Comparison of ENCODE assay signal across 18 mouse cellular contexts in genomic region chr15:61009509-61009908, GRCm38 (mm10).
A peak's percentile ranks its signal among the peaks of the same experiment; 100 is the strongest.
DNase-seq lines count a peak whose midpoint lies in the region; ATAC-seq lines count a peak whose summit lies in the region.
"Had no signal": no experiment of that assay in that cellular context is flagged by ENCODE, and none has a peak within 500 bp of the region (broad histone marks: within the 10 kb centered on the region; RNA-seq: fewer than 3 reads in every experiment).

No protein-coding gene starts in this region.

- no peak overlapping the region for H3K4me2 ChIP-seq in neural tube, embryonic 11.5 days (ENCODE audit: low read depth)
- H3K4me2 ChIP-seq in neural tube, embryonic 13.5 days = no peak overlapping the region
- H3K4me2 ChIP-seq in midbrain, embryonic 16.5 days (ENCODE audit: low read length) = no peak overlapping the region
- H3K4me2 ChIP-seq: embryonic facial prominence, embryonic 13.5 days; forebrain, embryonic 13.5 days; forebrain, embryonic 15.5 days had no signal

- WGBS in neural tube, embryonic 11.5 days = 67% methylated on average over 3 of the region's 3 CpGs
- 24% methylated on average over 3 of the region's 3 CpGs for WGBS in neural tube, embryonic 13.5 days
- WGBS in midbrain, embryonic 16.5 days = 55% methylated on average over 3 of the region's 3 CpGs

- no peak overlapping the region for H3K4me3 ChIP-seq in neural tube, embryonic 11.5 days (ENCODE audit: low read depth, low read length)
- no peak overlapping the region for H3K4me3 ChIP-seq in neural tube, embryonic 13.5 days
- no peak overlapping the region for H3K4me3 ChIP-seq in midbrain, embryonic 16.5 days (ENCODE audit: low read depth, low read length)
- H3K4me3 ChIP-seq: embryonic facial prominence, embryonic 13.5 days; forebrain, embryonic 13.5 days; forebrain, embryonic 15.5 days had no signal

- H3K9ac ChIP-seq in neural tube, embryonic 11.5 days (ENCODE audit: low read length) = no peak overlapping the region
- H3K9ac ChIP-seq in neural tube, embryonic 13.5 days = no peak overlapping the region
- no peak overlapping the region for H3K9ac ChIP-seq in midbrain, embryonic 16.5 days (ENCODE audit: low read depth, low read length)
- H3K9ac ChIP-seq: embryonic facial prominence, embryonic 13.5 days; forebrain, embryonic 13.5 days; forebrain, embryonic 15.5 days; forebrain, postnatal 0 days had no signal

- H3K36me3 ChIP-seq in neural tube, embryonic 11.5 days (ENCODE audit: control insufficient read depth, insufficient read depth, low read length) = no peaks in the 10 kb centered on the region
- no peaks in the 10 kb centered on the region for H3K36me3 ChIP-seq in neural tube, embryonic 13.5 days
- no peaks in the 10 kb centered on the region for H3K36me3 ChIP-seq in midbrain, embryonic 16.5 days (ENCODE audit: control insufficient read depth, insufficient read depth, low read length)
- H3K36me3 ChIP-seq: embryonic facial prominence, embryonic 13.5 days; forebrain, embryonic 15.5 days had no signal

- no peaks in the 10 kb centered on the region for H3K9me3 ChIP-seq in neural tube, embryonic 11.5 days (ENCODE audit: control insufficient read depth, low read length)
- H3K9me3 ChIP-seq in neural tube, embryonic 13.5 days = no peaks in the 10 kb centered on the region
- H3K9me3 ChIP-seq in midbrain, embryonic 16.5 days (replicated peaks; ENCODE audit: control insufficient read depth, low read length, poor library complexity, severe bottlenecking) = no peaks in the 10 kb centered on the region
- H3K9me3 ChIP-seq: embryonic facial prominence, embryonic 13.5 days; forebrain, embryonic 13.5 days; forebrain, embryonic 15.5 days had no signal

- no peak for DNase-seq in neural tube, embryonic 11.5 days (ENCODE audit: low spot score)
- no peak for DNase-seq in neural tube, embryonic 10.5 days (ENCODE audit: extremely low spot score, low spot score)
- peak; percentile 2 for DNase-seq in mesoderm, embryonic 11.5 days (ENCODE audit: low read depth, low spot score)
- DNase-seq in urinary bladder, adult 18-20 months (ENCODE audit: low spot score in 2 of 2) = no peak
- DNase-seq: adrenal gland, adult 8-10 months; adrenal gland, postnatal 14 days; adrenal gland, postnatal 36 days; cerebellum, adult 11-12 months; cerebellum, adult 2 months; cerebellum, adult 9-10 months; cerebellum, postnatal 25 days; forebrain, postnatal 0 days had no signal

- H3K27ac ChIP-seq in neural tube, embryonic 11.5 days (ENCODE audit: low read depth, low read length) = no peak overlapping the region
- H3K27ac ChIP-seq in neural tube, embryonic 13.5 days (replicated peaks) = no peak overlapping the region
- H3K27ac ChIP-seq in midbrain, embryonic 16.5 days (ENCODE audit: low read length) = no peak overlapping the region
- H3K27ac ChIP-seq: embryonic facial prominence, embryonic 13.5 days; forebrain, embryonic 13.5 days; forebrain, embryonic 15.5 days had no signal

- H3K4me1 ChIP-seq in neural tube, embryonic 11.5 days (ENCODE audit: control insufficient read depth, insufficient read depth, low read length) = no peaks in the 10 kb centered on the region
- peaks cover 5% of the 10 kb centered on the region; the same call in 1 of the 2 replicates for H3K4me1 ChIP-seq in neural tube, embryonic 13.5 days (replicated peaks)
- H3K4me1 ChIP-seq in midbrain, embryonic 16.5 days (ENCODE audit: control insufficient read depth, insufficient read depth, low read length) = no peaks in the 10 kb centered on the region
- H3K4me1 ChIP-seq: embryonic facial prominence, embryonic 13.5 days; forebrain, embryonic 13.5 days; forebrain, embryonic 15.5 days had no signal

- no peaks in the 10 kb centered on the region for H3K27me3 ChIP-seq in neural tube, embryonic 11.5 days (ENCODE audit: control insufficient read depth, insufficient read depth, low read length)
- no peaks in the 10 kb centered on the region for H3K27me3 ChIP-seq in neural tube, embryonic 13.5 days
- no peaks in the 10 kb centered on the region for H3K27me3 ChIP-seq in midbrain, embryonic 16.5 days (ENCODE audit: control insufficient read depth, insufficient read depth, low read depth, low read length)
- H3K27me3 ChIP-seq: embryonic facial prominence, embryonic 13.5 days; forebrain, embryonic 13.5 days; forebrain, embryonic 15.5 days had no signal

- ATAC-seq in neural tube, embryonic 11.5 days (ENCODE audit: insufficient read depth, low FRiP score, low TSS enrichment) = 0 out of 2 replicates have a peak, but pooled peaks have one; percentile 31
- peak; percentile 65 for ATAC-seq in neural tube, embryonic 13.5 days (ENCODE audit: low read depth)
- ATAC-seq in midbrain, embryonic 16.5 days = no peak
- ATAC-seq: activated CD4-positive, CD25-positive, alpha-beta regulatory T cell, adult 4 months; forebrain, embryonic 13.5 days; forebrain, embryonic 15.5 days; forebrain, postnatal 0 days had no signal
